Mouse (Mus musculus) heart, embryonic 13.5 days (tissue): ENCODE data around the gene Ccdc28b. TPM values are rescaled to one million over a fixed set of nuclear protein-coding genes. Genes with fewer than 3 reads are reported as not detected.

Experiments used
- ATAC-seq: fragments of 200-750 bp; cut with Nextera tagmentation; 2 replicates; pipeline ENCODE4 v1.8.0; 2017; ENCODE audit warnings: moderate TSS enrichment; ENCODE audit not compliant: insufficient number of reproducible peaks, low FRiP score, low TSS enrichment; ENCODE audit errors: extremely low read depth
- H3K27ac ChIP-seq: fragments of 300-500 bp; sonication (generic); replicated peaks from 2 replicates; pipeline ENCODE4 v1.5.1; 2015; ENCODE audit warnings: moderate library complexity, mild to moderate bottlenecking, inconsistent platforms
- H3K27me3 ChIP-seq: fragments of 300-500 bp; sonication (generic); replicated peaks from 2 replicates; pipeline ENCODE4 v1.6.1; 2015; ENCODE audit warnings: mild to moderate bottlenecking, inconsistent platforms
- H3K36me3 ChIP-seq: fragments of 300-500 bp; sonication (generic); 2 replicates; pipeline ENCODE4 v1.6.1; 2015; ENCODE audit warnings: mild to moderate bottlenecking, inconsistent platforms
- H3K4me1 ChIP-seq: fragments of 300-500 bp; sonication (generic); 2 replicates; pipeline ENCODE4 v1.6.1; 2015; ENCODE audit warnings: inconsistent platforms
- H3K4me2 ChIP-seq: fragments of 300-500 bp; sonication (generic); 2 replicates; pipeline ENCODE4 v1.6.1; 2015; ENCODE audit warnings: inconsistent platforms, mild to moderate bottlenecking, moderate library complexity
- H3K4me3 ChIP-seq: fragments of 300-500 bp; sonication (generic); 2 replicates; pipeline ENCODE4 v1.5.1; 2015; ENCODE audit warnings: moderate library complexity, mild to moderate bottlenecking, inconsistent platforms
- H3K9ac ChIP-seq: fragments of 300-500 bp; sonication (generic); 2 replicates; pipeline ENCODE4 v1.6.1; 2015; ENCODE audit warnings: inconsistent platforms, mild to moderate bottlenecking, moderate library complexity
- H3K9me3 ChIP-seq: fragments of 300-500 bp; sonication (generic); 2 replicates; pipeline ENCODE4 v1.6.1; 2016; ENCODE audit warnings: inconsistent platforms
- WGBS: fragments of 180-500 bp; shearing (Covaris S2); methylation state at CpG from one replicate; pipeline ENCODE4 v1.1.7; 2015; ENCODE audit warnings: mixed read lengths; 5-methylcytosine and 5-hydroxymethylcytosine counted together
- polyA plus RNA-seq: library from polyadenylated mRNA; unstranded; fragments of >200 nt; fragmentation: Nextera tagmentation; extraction: Ambion mirVana; gene quantifications from 2 replicates; pipeline ENCODE4 v1.2.1, GENCODE M21; 2015

Ccdc28b gene
- polyA plus RNA-seq, 1 experiment from 2014 or later, result 41.1 TPM

DNA sequence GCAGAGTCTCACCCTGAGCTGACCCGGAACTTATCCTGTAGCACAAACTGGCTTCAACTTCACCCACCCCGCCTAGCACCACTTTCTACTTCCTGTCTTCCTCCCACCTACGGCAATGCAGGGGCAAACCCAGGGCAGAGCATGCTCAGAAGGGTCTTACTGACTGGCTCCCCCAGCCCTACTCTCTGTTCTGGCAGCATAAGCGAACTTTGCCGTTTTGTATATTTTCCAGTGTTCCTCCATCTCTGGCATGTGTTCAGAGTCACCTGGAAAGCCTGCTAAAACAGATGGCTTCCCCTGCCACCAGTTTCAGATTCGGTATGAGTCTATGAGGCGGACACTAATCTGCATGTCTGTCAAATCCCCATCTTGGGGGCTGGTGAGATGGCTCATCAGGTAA is 43.4 kb downstream of the Ccdc28b start:
- WGBS, result 58% methylated on average over 7 of the region's 7 CpGs
- H3K4me1 ChIP-seq, result peaks cover 22% of the 10 kb centered on the region
- H3K9ac ChIP-seq, result no peak overlapping the region
- no peaks in the 10 kb centered on the region for H3K9me3 ChIP-seq
- H3K36me3 ChIP-seq, result no peaks in the 10 kb centered on the region
- H3K4me3 ChIP-seq, result no peak overlapping the region
- peak overlapping the region; percentile 78; the same call in 1 of the 2 replicates for H3K27ac ChIP-seq
- no peak for ATAC-seq
- no peak overlapping the region for H3K4me2 ChIP-seq
- H3K27me3 ChIP-seq, result peaks cover 3% of the 10 kb centered on the region; the same call in 1 of the 2 replicates

DNA sequence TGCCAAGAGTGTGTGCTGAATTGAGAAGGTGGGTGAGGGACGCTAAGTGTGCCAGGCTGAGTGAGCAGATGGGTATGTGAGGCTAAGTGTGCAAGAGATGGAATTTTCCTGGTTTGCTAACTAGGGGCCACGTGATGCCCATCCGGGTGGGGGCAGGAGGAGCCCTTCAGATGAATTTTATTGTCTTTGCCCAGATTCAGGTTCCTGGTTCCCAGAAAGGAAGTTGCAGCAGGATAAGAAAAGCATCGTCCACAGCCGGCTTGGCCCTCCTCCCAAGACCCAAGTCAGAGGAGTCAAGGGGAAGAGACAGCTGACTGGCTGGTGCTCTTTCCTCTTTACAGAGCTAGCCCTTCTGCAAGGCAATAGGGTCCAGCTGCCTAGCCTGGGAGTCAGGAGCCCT is 45.3 kb downstream of the Ccdc28b start, which contains the start of gene Fam167b:
TSS of gene Fam167b (minus strand) at position 84 of the 400 bp plus-strand sequence.
- 66% methylated on average over 5 of the region's 5 CpGs for WGBS
- no peaks in the 10 kb centered on the region for H3K9me3 ChIP-seq
- peak within 1 kb of the TSS; percentile 78 for H3K27ac ChIP-seq
- no peaks in the 10 kb centered on the region for H3K36me3 ChIP-seq
- peaks cover 3% of the 10 kb centered on the region; the same call in 1 of the 2 replicates for H3K27me3 ChIP-seq
- no peak for ATAC-seq
- peak within 1 kb of the TSS; percentile 49 for H3K4me2 ChIP-seq
- peaks cover 15% of the 10 kb centered on the region for H3K4me1 ChIP-seq
- H3K9ac ChIP-seq, result no peak within 1 kb of the TSS
- peak within 1 kb of the TSS; percentile 22 for H3K4me3 ChIP-seq

DNA sequence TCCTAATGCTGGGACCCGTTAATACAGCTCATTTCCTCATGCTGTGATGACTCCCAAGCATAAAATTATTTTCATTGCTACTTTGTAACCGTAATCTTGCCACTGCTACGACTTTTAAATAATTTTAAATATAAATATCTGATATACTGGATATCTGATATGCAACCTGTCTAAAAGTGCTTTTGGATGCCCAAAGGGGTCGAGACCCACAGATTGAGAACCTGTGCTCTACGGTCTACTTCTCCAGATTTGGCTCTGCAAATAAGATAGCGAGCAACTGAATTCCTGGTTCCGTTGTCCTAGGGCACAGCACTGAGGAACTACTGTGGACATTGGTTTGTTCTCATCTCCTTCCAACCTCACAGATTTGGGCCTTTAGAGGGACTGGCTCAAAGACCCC is 46.1 kb downstream of the Ccdc28b start:
- Histone ChIP-seq H3K9ac (no peak overlapping the region), H3K9me3 (no peaks in the 10 kb centered on the region), H3K36me3 (no peaks in the 10 kb centered on the region), H3K27ac (peak overlapping the region; percentile 78), H3K4me2 (peak overlapping the region; percentile 49), H3K4me1 (peaks cover 15% of the 10 kb centered on the region), H3K4me3 (peak overlapping the region; percentile 22; the same call in 1 of the 2 replicates), H3K27me3 (peaks cover 3% of the 10 kb centered on the region; the same call in 1 of the 2 replicates)
- no peak for ATAC-seq
- 71% methylated on average over 7 of the region's 7 CpGs for WGBS

DNA sequence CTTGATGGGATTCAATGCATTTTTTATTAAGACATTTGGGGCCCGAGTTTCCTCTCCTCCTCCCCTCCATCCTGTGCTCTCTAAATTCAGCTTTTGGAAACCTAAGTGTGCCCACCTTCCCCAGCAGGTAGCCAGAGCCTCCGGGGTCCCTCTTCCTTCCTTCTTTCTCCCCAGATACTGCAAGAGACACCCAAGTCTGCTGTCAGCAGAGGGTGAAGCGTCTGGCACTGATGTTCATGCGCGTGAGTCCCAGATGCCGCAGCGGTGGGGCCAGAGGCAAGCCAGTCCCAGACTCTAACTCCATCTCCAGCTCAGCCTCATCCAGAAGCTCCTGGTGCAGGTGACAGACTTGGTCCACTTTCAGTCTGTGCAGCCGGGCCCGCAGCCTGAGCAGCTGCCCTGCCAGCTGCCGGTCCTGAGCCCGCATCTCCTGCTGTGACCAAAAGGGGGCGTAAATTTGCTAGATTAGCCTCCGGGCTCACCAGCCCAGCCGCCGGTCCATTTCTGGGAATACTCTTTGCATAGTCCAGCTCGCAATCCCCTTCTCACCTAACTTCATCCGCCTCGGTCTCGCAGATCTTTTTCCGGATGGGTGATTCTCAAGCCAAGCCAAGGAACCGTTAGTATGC is 46.8 kb downstream of the Ccdc28b start:
- Histone ChIP-seq H3K36me3 (no peaks in the 10 kb centered on the region), H3K4me3 (peak overlapping the region; percentile 29), H3K4me2 (peak overlapping the region; percentile 49), H3K27ac (no peak overlapping the region), H3K27me3 (peaks cover 3% of the 10 kb centered on the region; the same call in 1 of the 2 replicates), H3K4me1 (peaks cover 15% of the 10 kb centered on the region), H3K9ac (peak overlapping the region; percentile 65), H3K9me3 (no peaks in the 10 kb centered on the region)
- WGBS, result 26% methylated on average over 21 of the region's 21 CpGs
- no peak for ATAC-seq

DNA sequence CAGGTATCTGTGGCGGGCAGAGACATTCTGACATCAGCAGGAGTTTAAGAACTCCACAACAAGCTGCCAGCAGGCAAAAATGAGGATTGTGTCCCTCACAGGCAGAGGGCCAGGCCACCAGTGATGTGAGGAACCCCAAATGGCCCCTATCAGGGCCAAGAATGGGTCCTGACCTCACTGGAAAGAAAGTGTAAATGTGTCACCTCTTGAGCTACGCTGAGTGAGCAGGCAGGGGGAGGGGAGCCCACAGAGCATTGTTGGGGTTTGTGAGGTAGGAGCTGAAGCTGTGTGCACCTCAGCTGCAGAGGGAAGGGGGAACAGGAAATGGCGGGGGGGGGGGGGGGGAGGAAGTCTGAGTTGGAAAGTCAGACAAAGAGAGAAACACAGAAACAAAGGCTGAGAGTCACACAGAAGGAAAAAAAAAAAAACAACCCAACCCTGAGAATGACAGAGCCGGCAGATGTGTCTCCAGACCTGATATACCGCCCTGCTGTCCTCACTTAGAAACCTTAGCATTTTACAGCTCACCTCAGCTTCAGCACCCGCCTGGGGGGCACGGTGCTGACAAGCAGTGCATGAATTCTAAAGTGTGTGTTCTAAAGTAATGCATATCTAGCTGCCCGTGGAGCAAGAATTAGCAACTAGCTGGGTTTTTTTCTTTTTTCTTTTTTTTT is 48.4 kb downstream of the Ccdc28b start:
- no peak for ATAC-seq
- peak overlapping the region; percentile 33; the same call in 1 of the 2 replicates for H3K4me2 ChIP-seq
- 28% methylated on average over 7 of the region's 8 CpGs for WGBS

DNA sequence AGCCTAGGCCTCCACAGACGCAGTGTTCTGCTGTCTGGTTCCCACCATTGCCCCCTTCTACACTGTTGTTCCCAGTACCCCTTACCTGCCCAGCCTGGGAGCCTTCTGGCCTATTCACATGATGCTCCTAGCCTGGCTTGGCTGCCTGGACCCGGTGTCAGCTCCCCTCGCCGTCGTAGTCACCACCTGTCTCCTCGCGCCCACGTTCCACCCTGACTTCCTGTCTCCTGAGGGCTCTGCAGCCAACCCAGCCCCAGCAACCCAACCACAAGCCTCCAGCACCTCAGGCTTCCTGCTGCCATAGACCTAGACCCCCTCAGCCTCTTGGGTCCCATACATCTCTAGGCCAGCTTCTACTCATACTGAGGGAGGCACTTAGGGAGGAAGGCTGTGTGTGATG is 50.3 kb downstream of the Ccdc28b start, which contains the start of gene Lck:
TSS of gene Lck (minus strand) at position 212 of the 400 bp plus-strand sequence.
- no peak for ATAC-seq
- Histone ChIP-seq H3K4me2 (no peak within 1 kb of the TSS), H3K36me3 (no peaks in the 10 kb centered on the region), H3K9ac (no peak within 1 kb of the TSS), H3K4me1 (peaks cover 13% of the 10 kb centered on the region), H3K4me3 (no peak within 1 kb of the TSS), H3K27me3 (no peaks in the 10 kb centered on the region; the same call in 1 of the 2 replicates), H3K9me3 (no peaks in the 10 kb centered on the region), H3K27ac (peak within 1 kb of the TSS; percentile 36)
- WGBS, result 90% methylated on average over 8 of the region's 8 CpGs

More for the DNA sequence above, 48.4 kb downstream of the Ccdc28b start:
- H3K9me3 ChIP-seq, result no peaks in the 10 kb centered on the region
- H3K9ac ChIP-seq, result 0 out of 2 replicates have a peak overlapping the region, but pooled peaks have one; percentile 16
- H3K27ac ChIP-seq, result peak overlapping the region; percentile 67
- peaks cover 14% of the 10 kb centered on the region for H3K4me1 ChIP-seq
- no peak overlapping the region for H3K4me3 ChIP-seq
- H3K36me3 ChIP-seq, result no peaks in the 10 kb centered on the region
- peaks cover 3% of the 10 kb centered on the region; the same call in 1 of the 2 replicates for H3K27me3 ChIP-seq

DNA sequence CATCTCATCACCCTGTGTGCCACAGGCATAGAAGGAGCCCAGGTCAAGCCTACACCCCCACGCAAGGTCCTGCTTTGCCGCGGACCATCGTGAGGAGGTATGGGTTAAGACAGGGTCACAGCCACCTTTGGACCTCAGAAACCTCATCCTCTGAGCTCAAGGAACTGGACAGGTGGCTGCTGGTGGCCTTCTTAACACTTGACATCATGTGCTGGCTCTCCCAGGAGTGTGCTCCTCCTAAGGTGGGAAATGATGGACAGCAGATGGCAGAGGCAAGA is 50.7 kb downstream of the Ccdc28b start:
- H3K4me3 ChIP-seq, result no peak overlapping the region

DNA sequence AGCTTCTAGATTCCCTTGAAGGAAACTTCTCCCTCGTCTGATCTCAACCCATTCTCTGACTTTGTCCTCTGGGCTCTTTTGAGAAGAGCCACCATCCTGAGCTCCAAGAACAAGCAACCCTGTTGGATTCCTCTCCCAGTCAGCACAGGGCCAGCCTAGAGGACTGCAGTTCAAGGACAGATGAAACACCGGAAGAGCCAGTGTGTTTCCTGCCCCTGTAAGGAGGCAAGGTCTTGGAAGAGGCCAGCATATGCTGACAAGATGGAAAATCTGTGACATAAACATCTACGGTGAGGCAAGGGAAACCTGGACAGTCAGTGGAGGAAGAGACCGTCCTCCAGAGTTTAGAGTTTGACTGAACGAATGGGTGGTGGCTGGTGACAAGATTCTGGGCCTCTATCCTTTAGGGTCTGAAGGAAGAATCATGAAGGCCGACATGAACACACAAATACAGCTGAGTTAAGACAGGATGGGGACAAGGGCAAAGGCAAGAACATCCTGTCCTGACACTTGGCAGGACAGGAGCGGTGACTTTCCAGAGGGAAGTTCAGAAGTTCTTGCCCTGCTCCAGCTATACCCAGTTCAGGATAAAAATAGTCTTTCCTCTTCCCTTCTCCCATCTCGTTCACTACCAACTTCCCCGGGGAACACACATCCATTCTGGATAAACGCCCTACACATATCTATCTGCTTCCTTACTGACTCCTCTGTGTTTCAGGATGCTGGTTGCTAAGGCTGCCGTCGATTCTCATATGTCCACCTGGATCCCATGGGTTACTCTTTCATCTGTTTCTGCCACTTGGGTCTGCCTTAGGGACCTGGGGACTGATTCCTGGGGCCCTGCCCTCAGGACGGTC is 51.3 kb downstream of the Ccdc28b start:
- no peak for ATAC-seq
- no peaks in the 10 kb centered on the region for H3K27me3 ChIP-seq
- H3K9ac ChIP-seq, result no peak overlapping the region
- no peak overlapping the region for H3K4me3 ChIP-seq
- no peaks in the 10 kb centered on the region for H3K9me3 ChIP-seq
- no peaks in the 10 kb centered on the region for H3K36me3 ChIP-seq
- H3K4me2 ChIP-seq, result no peak overlapping the region
- 65% methylated on average over 13 of the region's 13 CpGs for WGBS
- H3K27ac ChIP-seq, result peak overlapping the region; percentile 36
- H3K4me1 ChIP-seq, result peaks cover 13% of the 10 kb centered on the region

More for the DNA sequence above, 50.7 kb downstream of the Ccdc28b start:
- no peaks in the 10 kb centered on the region for H3K27me3 ChIP-seq
- no peaks in the 10 kb centered on the region for H3K9me3 ChIP-seq
- no peak overlapping the region for H3K27ac ChIP-seq
- WGBS, result 83% methylated on average over 4 of the region's 4 CpGs
- H3K4me1 ChIP-seq, result peaks cover 13% of the 10 kb centered on the region
- H3K36me3 ChIP-seq, result no peaks in the 10 kb centered on the region
- no peak overlapping the region for H3K9ac ChIP-seq
- H3K4me2 ChIP-seq, result no peak overlapping the region
- no peak for ATAC-seq

DNA sequence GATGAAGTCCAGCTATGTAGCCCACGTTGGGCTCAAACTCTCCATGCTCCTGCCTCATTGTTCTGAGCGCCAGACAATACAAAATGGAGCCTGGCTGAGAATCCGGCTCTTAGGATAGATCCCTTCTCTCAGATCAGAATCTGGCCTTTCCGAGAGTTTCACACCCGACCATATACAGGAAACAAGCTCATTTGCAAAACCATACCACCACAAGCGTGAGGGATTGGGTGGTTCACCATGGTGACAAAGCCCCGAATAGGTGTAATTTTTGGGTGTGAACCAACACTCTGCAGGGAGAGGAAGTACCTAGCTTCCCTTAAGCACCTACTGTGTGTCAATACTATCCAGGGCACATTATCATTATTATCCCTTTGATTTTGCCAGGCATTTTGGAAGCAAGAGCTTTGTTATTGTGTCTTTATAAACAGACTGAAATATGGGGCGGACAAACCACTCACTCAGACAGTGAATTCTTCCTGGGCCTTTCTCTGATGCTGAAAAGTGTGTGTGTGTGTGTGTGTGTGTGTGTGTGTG is 52.1 kb downstream of the Ccdc28b start:
- 66% methylated on average over 8 of the region's 8 CpGs for WGBS
- no peak overlapping the region for H3K4me2 ChIP-seq
- no peak overlapping the region for H3K9ac ChIP-seq
- no peaks in the 10 kb centered on the region for H3K9me3 ChIP-seq
- H3K4me1 ChIP-seq, result peaks cover 8% of the 10 kb centered on the region
- no peak for ATAC-seq
- no peak overlapping the region for H3K4me3 ChIP-seq
- no peak overlapping the region for H3K27ac ChIP-seq
- H3K36me3 ChIP-seq, result no peaks in the 10 kb centered on the region
- H3K27me3 ChIP-seq, result no peaks in the 10 kb centered on the region

DNA sequence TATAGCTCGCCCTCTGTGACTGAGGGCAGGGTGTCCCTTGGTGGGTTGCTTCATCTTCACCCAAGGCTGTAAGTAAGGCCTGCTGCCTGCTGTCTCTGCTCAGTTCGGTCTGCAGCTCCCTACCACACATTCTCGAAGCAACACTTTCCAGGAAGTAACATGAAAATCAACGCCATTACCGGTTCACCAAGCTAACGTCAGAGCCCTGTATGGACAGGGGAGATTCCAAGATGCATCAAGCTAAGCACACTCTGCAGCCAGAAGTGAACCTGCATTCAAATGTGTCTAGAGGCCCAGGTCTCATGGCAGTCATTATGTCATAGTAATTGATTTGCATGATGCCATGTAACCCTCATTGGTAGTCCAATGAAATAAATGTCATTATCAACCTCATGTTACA is 53.7 kb downstream of the Ccdc28b start:
- no peak for ATAC-seq
- no peak overlapping the region for H3K4me3 ChIP-seq
- 80% methylated on average over 6 of the region's 6 CpGs for WGBS
- H3K9ac ChIP-seq, result no peak overlapping the region
- no peak overlapping the region for H3K4me2 ChIP-seq
- H3K27me3 ChIP-seq, result no peaks in the 10 kb centered on the region
- H3K9me3 ChIP-seq, result no peaks in the 10 kb centered on the region
- no peaks in the 10 kb centered on the region for H3K36me3 ChIP-seq
- H3K4me1 ChIP-seq, result peaks cover 2% of the 10 kb centered on the region
- H3K27ac ChIP-seq, result no peak overlapping the region
